Mouse (Mus musculus): ENCODE data around the gene Sh3bgrl3. TPM values are rescaled to one million over a fixed set of nuclear protein-coding genes. Genes with fewer than 3 reads are reported as not detected.

The Sh3bgrl3 gene
- polyA plus RNA-seq, 1 experiment = 262 TPM

DNA sequence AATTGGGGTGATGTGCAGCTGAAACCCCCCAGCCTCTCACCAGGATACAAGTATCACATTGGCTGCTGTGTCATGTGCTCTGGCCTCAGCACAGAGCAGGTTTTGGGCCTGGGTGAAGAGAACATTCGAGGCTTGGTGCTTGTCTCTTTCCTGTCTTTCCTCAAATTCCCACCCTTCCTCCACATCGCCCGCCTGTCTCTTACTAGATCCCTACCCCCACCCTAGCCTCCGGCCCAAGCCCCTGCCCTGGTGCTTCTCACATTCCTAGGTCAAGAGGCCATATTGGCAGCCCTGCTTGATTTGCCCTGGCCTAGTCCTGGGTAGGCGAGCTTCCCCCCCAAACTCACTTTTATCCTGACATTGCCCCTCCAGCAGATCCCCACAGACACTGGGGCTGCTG lies 9.5 kb downstream of the Sh3bgrl3 start:
- H3K79me2 ChIP-seq (ENCODE audit: control insufficient read depth, insufficient read depth) = no peaks in the 10 kb centered on the region
- H3ac ChIP-seq (ENCODE audit: control insufficient read depth, insufficient read length) = no peak overlapping the region
- H3K36me3 ChIP-seq (ENCODE audit: control insufficient read depth, insufficient read depth) = no peaks in the 10 kb centered on the region
- no peak overlapping the region for H3K4me3 ChIP-seq
- no peak overlapping the region for H3K4me2 ChIP-seq (ENCODE audit: low read depth)
- no peaks in the 10 kb centered on the region for H3K27me3 ChIP-seq (ENCODE audit: control insufficient read depth, insufficient read depth, insufficient read length)
- TF ChIP-seq POLR2A (IDR thresholded peaks at IDR 0.05; ENCODE audit: insufficient read length, low read depth) = no peak
- TF ChIP-seq TCF12 (IDR thresholded peaks at IDR 0.05; ENCODE audit: insufficient read depth, poor library complexity, severe bottlenecking) = no peak
- TF ChIP-seq MAX (IDR thresholded peaks at IDR 0.05; ENCODE audit: low read depth) = no peak
- no peak for TF ChIP-seq MYOG (IDR thresholded peaks at IDR 0.05; ENCODE audit: control insufficient read depth in 1 of 3, insufficient read depth in 1 of 3, insufficient read length in 2 of 3, low read depth in 2 of 3)
- no peak for TF ChIP-seq POLR2AphosphoS2 (IDR thresholded peaks at IDR 0.05; ENCODE audit: insufficient read length, low read depth)
- no peak for TF ChIP-seq MYOD1 (IDR thresholded peaks at IDR 0.05; ENCODE audit: control insufficient read depth in 1 of 3, insufficient read length in 2 of 3, low read depth in 2 of 3)
- TF ChIP-seq SRF (IDR thresholded peaks at IDR 0.05; ENCODE audit: control insufficient read depth, insufficient read length, low read depth) = no peak
- TF ChIP-seq E2F4 (IDR thresholded peaks at IDR 0.05; ENCODE audit: insufficient read depth) = no peak
- TF ChIP-seq CEBPB (IDR thresholded peaks at IDR 0.05; ENCODE audit: insufficient read depth, poor library complexity, severe bottlenecking) = no peak
- TF ChIP-seq REST (IDR thresholded peaks at IDR 0.05; ENCODE audit: insufficient read depth, insufficient read length) = no peak
- TF ChIP-seq USF1 (IDR thresholded peaks at IDR 0.05; ENCODE audit: low read depth) = no peak
- TF ChIP-seq TCF3 (IDR thresholded peaks at IDR 0.05; ENCODE audit: insufficient read length, low read depth) = no peak

GRCm38 (mm10) chr4:134118126-134118800 lies 10.3 kb downstream of the Sh3bgrl3 start:
- Histone ChIP-seq H3K36me3 (ENCODE audit: control insufficient read depth, insufficient read depth) (no peaks in the 10 kb centered on the region), H3ac (ENCODE audit: control insufficient read depth, insufficient read length) (no peak overlapping the region), H3K27me3 (ENCODE audit: control insufficient read depth, insufficient read depth, insufficient read length) (no peaks in the 10 kb centered on the region), H3K4me2 (ENCODE audit: low read depth) (no peak overlapping the region), H3K79me2 (ENCODE audit: control insufficient read depth, insufficient read depth) (no peaks in the 10 kb centered on the region), H3K4me3 (no peak overlapping the region)
- no peak for TF ChIP-seq POLR2A (IDR thresholded peaks at IDR 0.05; ENCODE audit: insufficient read length, low read depth)

GRCm38 (mm10) chr4:134117012-134117411 lies 11.6 kb downstream of the Sh3bgrl3 start:
- H3ac ChIP-seq (ENCODE audit: control insufficient read depth, insufficient read length) = no peak overlapping the region

GRCm38 (mm10) chr4:134116501-134116900 lies 12.1 kb downstream of the Sh3bgrl3 start:
- no peak for TF ChIP-seq CEBPB (IDR thresholded peaks at IDR 0.05; ENCODE audit: insufficient read depth, poor library complexity, severe bottlenecking)
- TF ChIP-seq POLR2A (IDR thresholded peaks at IDR 0.05; ENCODE audit: insufficient read length, low read depth) = no peak
- no peak for TF ChIP-seq TCF3 (IDR thresholded peaks at IDR 0.05; ENCODE audit: insufficient read length, low read depth)
- TF ChIP-seq MAX (IDR thresholded peaks at IDR 0.05; ENCODE audit: low read depth) = no peak
- no peak for TF ChIP-seq USF1 (IDR thresholded peaks at IDR 0.05; ENCODE audit: low read depth)
- TF ChIP-seq TCF12 (IDR thresholded peaks at IDR 0.05; ENCODE audit: insufficient read depth, poor library complexity, severe bottlenecking) = no peak
- no peak for TF ChIP-seq REST (IDR thresholded peaks at IDR 0.05; ENCODE audit: insufficient read depth, insufficient read length)
- no peak for TF ChIP-seq MYOD1 (IDR thresholded peaks at IDR 0.05; ENCODE audit: control insufficient read depth in 1 of 3, insufficient read length in 2 of 3, low read depth in 2 of 3)
- TF ChIP-seq E2F4 (IDR thresholded peaks at IDR 0.05; ENCODE audit: insufficient read depth) = no peak
- TF ChIP-seq SRF (IDR thresholded peaks at IDR 0.05; ENCODE audit: control insufficient read depth, insufficient read length, low read depth) = no peak
- no peak for TF ChIP-seq POLR2AphosphoS2 (IDR thresholded peaks at IDR 0.05; ENCODE audit: insufficient read length, low read depth)
- TF ChIP-seq MYOG (IDR thresholded peaks at IDR 0.05; ENCODE audit: control insufficient read depth in 1 of 3, insufficient read depth in 1 of 3, insufficient read length in 2 of 3, low read depth in 2 of 3) = no peak
- no peak overlapping the region for H3ac ChIP-seq (ENCODE audit: control insufficient read depth, insufficient read length)
- H3K27me3 ChIP-seq (ENCODE audit: control insufficient read depth, insufficient read depth, insufficient read length) = no peaks in the 10 kb centered on the region
- H3K4me3 ChIP-seq = no peak overlapping the region
- H3K79me2 ChIP-seq (ENCODE audit: control insufficient read depth, insufficient read depth) = no peaks in the 10 kb centered on the region
- H3K36me3 ChIP-seq (ENCODE audit: control insufficient read depth, insufficient read depth) = no peaks in the 10 kb centered on the region
- no peak overlapping the region for H3K4me2 ChIP-seq (ENCODE audit: low read depth)

More at GRCm38 (mm10) chr4:134117012-134117411, 11.6 kb downstream of the Sh3bgrl3 start:
- Histone ChIP-seq H3K4me3 (no peak overlapping the region), H3K4me2 (ENCODE audit: low read depth) (no peak overlapping the region), H3K36me3 (ENCODE audit: control insufficient read depth, insufficient read depth) (no peaks in the 10 kb centered on the region), H3K27me3 (ENCODE audit: control insufficient read depth, insufficient read depth, insufficient read length) (no peaks in the 10 kb centered on the region), H3K79me2 (ENCODE audit: control insufficient read depth, insufficient read depth) (no peaks in the 10 kb centered on the region)
- no peak for TF ChIP-seq REST (IDR thresholded peaks at IDR 0.05; ENCODE audit: insufficient read depth, insufficient read length)

DNA sequence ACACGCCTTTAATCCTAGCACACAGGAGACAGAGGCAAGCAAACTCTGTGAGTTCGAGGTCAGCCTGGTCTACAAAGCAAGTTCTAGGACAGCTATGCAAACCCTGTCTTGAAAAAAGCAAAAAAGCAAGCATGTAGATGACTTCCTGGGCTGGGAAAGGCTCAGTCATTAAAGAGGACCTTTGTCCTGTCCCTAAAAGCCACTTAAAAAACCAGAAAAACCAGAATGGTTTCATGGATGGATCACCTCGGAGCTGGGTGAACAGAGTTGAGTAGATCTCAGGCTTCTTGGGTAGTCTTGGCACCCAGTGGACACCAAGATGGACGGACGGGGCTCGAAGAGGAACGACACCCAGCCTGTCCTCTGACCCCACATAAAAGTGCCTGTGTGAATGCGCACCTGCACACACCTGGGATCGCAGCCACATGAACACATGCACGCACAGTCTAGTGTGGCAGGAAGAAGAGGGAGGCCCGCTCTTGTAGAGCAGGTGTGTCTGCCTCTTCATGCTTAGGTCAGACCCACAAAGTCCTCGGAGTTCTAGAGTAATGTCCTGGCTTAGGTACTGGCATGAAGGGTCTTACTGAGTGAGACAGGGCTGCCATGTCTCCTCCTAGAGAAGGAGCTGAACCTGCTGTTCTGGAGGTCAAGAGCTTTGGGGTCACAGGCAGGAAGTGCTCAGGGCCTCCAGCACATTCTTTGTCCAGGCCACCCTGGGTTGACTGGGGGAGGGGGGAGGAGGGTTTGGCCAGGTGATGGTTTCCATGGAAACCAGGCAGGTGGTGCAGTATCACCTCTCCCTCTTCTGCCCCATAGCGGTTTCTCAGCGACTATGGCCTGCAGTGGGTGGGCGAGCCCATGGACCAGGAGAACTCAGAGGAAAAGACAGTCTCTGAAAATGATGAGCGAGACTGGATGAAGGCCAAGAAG lies 13.1 kb downstream of the Sh3bgrl3 start:
- Histone ChIP-seq H3K4me3 (no peak overlapping the region), H3K27me3 (ENCODE audit: control insufficient read depth, insufficient read depth, insufficient read length) (no peaks in the 10 kb centered on the region), H3K79me2 (ENCODE audit: control insufficient read depth, insufficient read depth) (no peaks in the 10 kb centered on the region), H3K36me3 (ENCODE audit: control insufficient read depth, insufficient read depth) (no peaks in the 10 kb centered on the region), H3K4me2 (ENCODE audit: low read depth) (no peak overlapping the region), H3ac (ENCODE audit: control insufficient read depth, insufficient read length) (no peak overlapping the region)
- TF ChIP-seq MYOG (IDR thresholded peaks at IDR 0.05; ENCODE audit: control insufficient read depth in 1 of 3, insufficient read depth in 1 of 3, insufficient read length in 2 of 3, low read depth in 2 of 3) (no peak), E2F4 (IDR thresholded peaks at IDR 0.05; ENCODE audit: insufficient read depth) (no peak), MYOD1 (IDR thresholded peaks at IDR 0.05; ENCODE audit: control insufficient read depth in 1 of 3, insufficient read length in 2 of 3, low read depth in 2 of 3) (no peak), TCF12 (IDR thresholded peaks at IDR 0.05; ENCODE audit: insufficient read depth, poor library complexity, severe bottlenecking) (no peak), REST (IDR thresholded peaks at IDR 0.05; ENCODE audit: insufficient read depth, insufficient read length) (no peak), CEBPB (IDR thresholded peaks at IDR 0.05; ENCODE audit: insufficient read depth, poor library complexity, severe bottlenecking) (no peak), USF1 (IDR thresholded peaks at IDR 0.05; ENCODE audit: low read depth) (no peak), MAX (IDR thresholded peaks at IDR 0.05; ENCODE audit: low read depth) (no peak), TCF3 (IDR thresholded peaks at IDR 0.05; ENCODE audit: insufficient read length, low read depth) (no peak), POLR2AphosphoS2 (IDR thresholded peaks at IDR 0.05; ENCODE audit: insufficient read length, low read depth) (no peak), POLR2A (IDR thresholded peaks at IDR 0.05; ENCODE audit: insufficient read length, low read depth) (no peak), SRF (IDR thresholded peaks at IDR 0.05; ENCODE audit: control insufficient read depth, insufficient read length, low read depth) (no peak)

All from myocyte (in vitro differentiated cells).